Mouse (Mus musculus) left cerebral cortex, postnatal 14 days (tissue): ENCODE measurements around the gene Olfr1511. TPM values are rescaled to one million over a fixed set of nuclear protein-coding genes. Genes with fewer than 3 reads are reported as not detected.
A peak's percentile ranks its signal among the peaks of the same experiment; 100 is the strongest.
"Not testable (repeated sequence)": the region's sequence is repeated elsewhere in the genome, so short reads cannot be mapped to it uniquely, and the experiment has no call there.

Experiments
- DNase-seq, 2 experiments: peaks; one replicate each; pipeline ENCODE4 v3.0.0; 2021 to 2022; ENCODE audit warnings: low spot score in 2 of 2, mixed read lengths in 1 of 2
- intact Hi-C: fragments of 180-260 bp; cut with DNase I; formaldehyde crosslinking; loops from one replicate; pipeline ENCODE4 v1.15.1; 2025
- long read RNA-seq, 2 experiments: library from polyadenylated mRNA; stranded (forward); transcript quantifications; one replicate each; pipeline ENCODE4 v2.0.0; 2021
- total RNA-seq, 2 experiments: library from RNA; stranded (reverse); gene quantifications; 2 replicates each; pipeline ENCODE4 v1.2.3; 2021

Olfr1511 gene
- not detected for total RNA-seq
- long read RNA-seq, experiment 1 = 0 reads
- long read RNA-seq, experiment 2 = 0 reads

DNA sequence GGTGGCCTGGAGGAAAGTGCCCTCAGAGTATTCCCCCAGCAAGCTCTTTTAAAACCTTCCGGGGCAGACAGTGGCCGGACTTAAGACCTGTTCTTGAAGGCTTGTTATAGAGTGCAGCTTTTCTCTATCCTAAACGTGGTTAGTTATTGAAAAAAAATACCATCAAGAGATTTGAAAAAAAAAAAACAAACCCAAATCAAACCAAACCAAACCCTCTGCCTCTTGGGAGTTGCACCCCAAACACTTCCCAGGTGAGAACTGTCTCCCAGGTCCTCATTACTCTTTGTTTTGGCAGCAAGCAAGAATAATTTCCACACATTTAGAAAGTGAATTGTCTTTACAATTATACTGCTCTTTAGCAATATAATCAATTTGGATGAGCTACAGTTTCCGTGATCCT, at the start of gene Olfr1511:
Olfr1511 (minus strand) TSS at position 101 of the 400 bp plus-strand sequence.
- no peak for DNase-seq
- intact Hi-C loops = no loop called here

DNA sequence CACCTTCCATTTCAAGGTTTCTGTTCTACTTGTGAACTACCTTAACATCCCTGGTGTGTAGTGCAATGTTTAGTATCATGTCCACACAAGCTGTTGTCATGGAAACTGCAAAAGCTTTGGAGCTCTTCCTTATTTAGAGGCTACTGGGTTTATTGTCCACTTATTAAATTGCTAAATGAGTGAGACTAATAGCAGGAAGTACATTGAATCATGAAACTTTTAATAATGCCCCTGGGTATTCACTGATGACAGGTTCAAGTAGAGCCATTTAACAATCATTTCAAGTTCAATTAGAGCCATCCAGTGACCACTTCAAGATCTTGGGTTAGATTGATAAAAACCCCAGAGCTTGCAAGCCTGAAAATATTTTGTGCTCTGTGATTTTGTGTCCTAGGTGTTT, 45.5 kb upstream of the Olfr1511 start, which contains the start of gene Olfr1509:
Olfr1509 (plus strand) TSS at position 301 of the 400 bp plus-strand sequence.
- intact Hi-C loops = no loop called here
- no peak for DNase-seq

- no peak for DNase-seq
- intact Hi-C loops = no loop called here
These were observed 30.5 kb upstream of the Olfr1511 start for GRCm38 (mm10) chr14:52427686-52428085.

DNA sequence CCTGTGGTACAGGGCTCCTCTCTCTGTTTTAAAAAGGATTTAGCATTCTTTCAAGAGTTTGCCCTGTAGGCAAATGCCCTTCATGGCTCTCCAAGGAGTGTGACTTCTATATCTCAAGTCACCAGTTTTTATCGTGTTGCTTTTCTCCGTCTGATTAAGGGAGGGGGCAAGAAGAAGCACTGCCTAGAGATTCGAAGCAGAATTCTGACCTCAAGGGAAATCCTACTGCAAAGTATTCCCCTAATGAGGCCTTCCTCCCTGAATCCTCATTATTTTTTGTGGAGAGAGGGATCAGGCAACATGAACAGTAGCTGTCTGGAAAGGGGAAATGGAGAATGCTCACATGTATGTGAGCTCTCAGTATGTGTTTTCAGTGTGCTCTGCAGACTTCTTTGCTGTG, 17.1 kb upstream of the Olfr1511 start, which contains the start of gene Olfr1510:
Olfr1510 (minus strand) TSS at position 101 of the 400 bp plus-strand sequence.
- intact Hi-C loops = no loop called here
- no peak for DNase-seq

DNA sequence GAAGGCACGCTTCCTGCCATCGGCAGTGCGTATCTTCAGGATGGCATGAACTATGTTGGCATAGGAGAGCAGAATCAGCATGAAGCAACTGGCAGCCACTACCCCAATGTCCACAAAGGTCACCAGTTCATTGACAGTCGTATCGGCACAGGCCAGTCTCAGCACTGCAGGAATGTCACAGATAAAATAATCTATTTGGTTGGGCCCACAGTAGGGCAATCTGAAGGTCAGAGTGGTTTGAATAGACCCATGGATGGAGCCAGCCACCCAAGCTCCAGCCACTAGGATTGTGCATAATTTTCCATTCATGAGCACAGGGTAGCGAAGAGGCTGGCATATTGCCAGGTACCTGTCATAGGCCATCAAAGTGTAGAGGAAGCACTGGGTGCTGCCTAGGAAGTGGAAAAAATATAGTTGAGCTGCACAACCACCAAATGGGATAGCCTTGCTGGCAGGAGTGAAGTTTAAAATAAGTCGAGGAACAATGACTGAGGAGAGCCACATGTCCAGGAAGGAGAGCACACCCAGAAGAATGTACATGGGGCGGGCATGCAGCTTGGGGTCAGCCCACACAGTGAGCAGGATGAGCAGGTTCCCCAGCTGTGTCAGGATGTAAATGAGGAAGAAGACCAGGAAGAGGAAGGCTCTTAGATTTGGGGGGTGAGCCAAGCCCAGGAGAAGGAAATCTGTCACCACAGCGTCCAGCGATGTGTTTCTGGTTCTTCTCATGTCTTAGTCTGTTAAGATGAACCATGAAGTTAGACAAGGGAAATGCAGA, 13.2 kb upstream of the Olfr1511 start:
- intact Hi-C loops = not testable (repeated sequence)

DNA sequence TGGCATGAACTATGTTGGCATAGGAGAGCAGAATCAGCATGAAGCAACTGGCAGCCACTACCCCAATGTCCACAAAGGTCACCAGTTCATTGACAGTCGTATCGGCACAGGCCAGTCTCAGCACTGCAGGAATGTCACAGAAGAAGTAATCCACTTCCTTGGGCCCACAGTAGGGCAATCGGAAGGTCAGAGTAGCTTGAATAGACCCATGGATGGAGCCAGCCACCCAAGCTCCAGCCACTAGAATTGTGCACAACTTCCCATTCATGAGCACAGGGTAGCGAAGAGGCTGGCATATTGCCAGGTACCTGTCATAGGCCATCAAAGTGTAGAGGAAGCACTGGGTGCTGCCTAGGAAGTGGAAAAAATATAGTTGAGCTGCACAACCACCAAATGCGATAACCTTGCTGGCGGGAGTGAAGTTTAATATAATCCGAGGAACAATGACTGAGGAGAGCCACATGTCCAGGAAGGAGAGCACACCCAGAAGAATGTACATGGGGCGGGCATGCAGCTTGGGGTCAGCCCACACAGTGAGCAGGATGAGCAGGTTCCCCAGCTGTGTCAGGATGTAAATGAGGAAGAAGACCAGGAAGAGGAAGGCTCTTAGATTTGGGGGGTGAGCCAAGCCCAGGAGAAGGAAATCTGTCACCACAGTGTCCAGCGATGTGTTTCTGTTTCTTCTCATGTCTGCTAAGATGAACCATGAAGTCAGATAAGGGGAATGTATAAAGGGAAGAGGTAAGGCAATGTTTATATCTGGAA, 6.9 kb downstream of the Olfr1511 start:
- DNase-seq, intact Hi-C loops: not testable (repeated sequence)

More for the DNA sequence above, 13.2 kb upstream of the Olfr1511 start:
- DNase-seq = not testable (repeated sequence)

DNA sequence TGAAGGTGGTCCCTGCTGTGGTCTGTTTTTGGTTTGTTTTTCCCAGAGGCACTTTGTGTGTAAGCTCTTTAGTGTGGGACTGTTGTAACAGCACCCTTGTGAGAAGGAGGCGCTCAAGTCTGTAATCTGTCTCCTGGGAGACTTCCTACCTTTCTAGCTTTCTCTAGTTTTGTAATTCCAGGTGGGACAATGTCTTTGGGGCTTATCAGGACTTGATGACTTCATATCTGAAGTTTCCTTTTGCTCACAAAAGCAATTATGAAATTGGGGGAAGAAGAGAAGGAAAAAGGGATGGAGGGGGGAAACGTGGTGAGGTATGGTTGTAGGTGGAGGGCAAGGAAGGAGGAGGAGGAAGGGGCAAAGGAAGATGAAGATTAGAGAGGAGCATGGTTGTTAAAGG, 18.1 kb downstream of the Olfr1511 start, which contains the start of gene Olfr1512:
Olfr1512 (minus strand) TSS at position 101 of the 400 bp plus-strand sequence.
- intact Hi-C loops = no loop called here
- DNase-seq = no peak

DNA sequence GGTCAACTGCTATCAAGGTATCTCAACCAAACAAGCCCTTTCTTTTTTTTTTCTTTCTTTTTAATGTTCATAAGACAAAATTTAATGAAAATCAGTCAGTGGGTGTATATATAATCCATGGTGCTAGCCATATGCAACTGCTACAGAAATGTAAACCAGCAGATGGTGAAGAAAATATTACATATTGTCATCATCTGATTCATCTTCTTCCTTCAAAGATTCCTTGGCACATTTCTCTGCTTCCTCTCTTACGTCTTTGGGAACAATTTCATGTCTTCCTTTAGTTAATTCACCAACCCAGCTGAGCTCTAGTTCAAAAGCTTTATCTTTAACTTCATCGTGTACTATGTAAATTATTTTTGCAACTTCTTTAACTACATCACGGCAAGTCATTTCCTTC, 28.4 kb downstream of the Olfr1511 start:
- DNase-seq = peak in 1 of 2 experiments; percentile 23
- intact Hi-C loops = no loop called here

GRCm38 (mm10) chr14:52356308-52356707, 40.9 kb downstream of the Olfr1511 start, which contains the start of gene Olfr1513:
Gene Olfr1513, minus strand, starts transcription at chr14:52356408.
- intact Hi-C loops = no loop called here
- DNase-seq = no peak

Other genes starting within 250 kb of the Olfr1511 start
- 10 to 100 TPM; 44.7 to 45.6 TPM for gene Supt16, start 200.0 kb downstream of the Olfr1511 start, total RNA-seq
- 100 to 1,000 TPM; 107 to 111 TPM for gene Chd8, start 139.6 kb downstream of the Olfr1511 start, total RNA-seq
- 10 to 100 TPM; 61.4 to 62.6 TPM for gene Tox4, start 118.2 kb downstream of the Olfr1511 start, total RNA-seq
- gene Rab2b, start 117.8 kb downstream of the Olfr1511 start, total RNA-seq = 10 to 100 TPM; 34.7 to 35.3 TPM
- 10 to 100 TPM; 35.2 to 35.3 TPM for gene Mettl3, start 92.3 kb downstream of the Olfr1511 start, total RNA-seq
- 10 to 100 TPM; 32.7 to 37.1 TPM for gene Sall2, start 68.6 kb downstream of the Olfr1511 start, total RNA-seq
- not detected for gene Olfr1513, start 41.0 kb downstream of the Olfr1511 start, total RNA-seq
- not detected for gene Olfr1512, start 18.2 kb downstream of the Olfr1511 start, total RNA-seq
- not detected for gene Olfr1510, start 17.0 kb upstream of the Olfr1511 start, total RNA-seq
- gene Olfr1509, start 45.6 kb upstream of the Olfr1511 start, total RNA-seq = not detected
- gene Olfr1508, start 70.1 kb upstream of the Olfr1511 start, total RNA-seq = not detected
- not detected for gene Olfr1507, start 98.4 kb upstream of the Olfr1511 start, total RNA-seq